Mouse (Mus musculus) right cerebral cortex, adult 2 months (tissue): ENCODE results near the gene 2410004B18Rik.
A peak's percentile ranks its signal among the peaks of the same experiment; 100 is the strongest.

Source experiments
- DNase-seq, 2 experiments: peaks; one replicate each; pipeline ENCODE4 v3.0.0; 2021 to 2022; ENCODE audit warnings: low spot score in 2 of 2

2410004B18Rik gene

DNA sequence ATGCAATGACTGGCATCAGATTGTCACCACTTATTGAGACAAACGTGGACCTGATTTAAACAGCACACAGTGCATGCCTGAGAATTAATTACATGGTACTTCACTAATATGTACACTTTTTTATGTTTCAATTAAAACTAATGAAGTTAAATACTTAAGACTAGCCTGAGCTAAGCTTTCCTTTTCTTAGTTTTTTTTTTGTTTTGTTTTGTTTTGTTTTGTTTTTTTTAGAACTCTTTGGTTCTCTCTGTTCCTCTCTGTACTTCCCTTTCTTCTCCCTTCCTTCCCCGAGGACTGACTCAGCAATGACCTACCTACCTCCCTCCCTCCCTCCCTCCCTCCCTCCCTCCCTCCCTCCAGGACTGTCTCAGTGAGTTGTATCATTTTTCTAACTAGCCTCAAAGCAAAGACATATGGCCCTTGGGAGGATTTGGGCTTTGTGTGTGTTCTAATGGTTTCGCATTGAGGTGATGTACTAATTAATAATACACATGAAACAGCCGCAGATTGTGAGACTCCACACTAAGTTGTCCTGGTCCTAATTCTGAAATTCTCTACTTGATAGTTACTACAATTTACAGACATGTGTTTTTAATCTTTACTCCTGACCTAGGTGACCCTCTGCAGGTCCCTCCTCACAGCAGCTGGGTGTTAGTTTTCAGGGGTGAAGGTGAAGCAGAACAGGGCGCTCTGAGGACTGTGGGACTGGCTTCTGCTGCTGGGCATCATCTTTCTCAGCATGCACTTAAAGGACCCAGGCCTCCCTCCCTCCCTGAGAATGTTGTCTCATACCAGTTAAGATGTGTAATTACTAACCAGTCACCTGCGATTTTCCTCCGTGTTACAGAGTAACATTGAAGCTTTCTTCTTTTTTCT is 8.1 kb upstream of the 2410004B18Rik start:
- DNase-seq, result no peak

DNA sequence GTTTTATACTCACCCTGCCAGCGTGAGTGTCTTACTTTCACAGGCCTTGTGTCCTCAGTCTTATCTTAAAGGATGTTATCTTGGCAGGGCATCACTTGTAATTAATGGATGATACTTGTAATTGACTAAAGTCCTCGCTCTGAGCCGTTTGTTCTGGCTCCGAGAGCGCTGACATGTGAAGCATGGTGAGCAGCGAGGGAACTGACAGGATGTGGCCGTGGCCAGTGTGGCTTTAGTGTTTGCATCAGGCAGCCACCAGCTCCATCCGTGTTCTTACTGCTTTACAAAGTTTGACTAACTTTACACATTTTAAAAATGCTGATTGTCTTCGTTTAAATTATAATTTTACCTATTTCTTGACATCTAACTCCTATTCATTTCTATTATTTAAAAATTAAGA is 4.0 kb upstream of the 2410004B18Rik start:
- DNase-seq, result no peak

DNA sequence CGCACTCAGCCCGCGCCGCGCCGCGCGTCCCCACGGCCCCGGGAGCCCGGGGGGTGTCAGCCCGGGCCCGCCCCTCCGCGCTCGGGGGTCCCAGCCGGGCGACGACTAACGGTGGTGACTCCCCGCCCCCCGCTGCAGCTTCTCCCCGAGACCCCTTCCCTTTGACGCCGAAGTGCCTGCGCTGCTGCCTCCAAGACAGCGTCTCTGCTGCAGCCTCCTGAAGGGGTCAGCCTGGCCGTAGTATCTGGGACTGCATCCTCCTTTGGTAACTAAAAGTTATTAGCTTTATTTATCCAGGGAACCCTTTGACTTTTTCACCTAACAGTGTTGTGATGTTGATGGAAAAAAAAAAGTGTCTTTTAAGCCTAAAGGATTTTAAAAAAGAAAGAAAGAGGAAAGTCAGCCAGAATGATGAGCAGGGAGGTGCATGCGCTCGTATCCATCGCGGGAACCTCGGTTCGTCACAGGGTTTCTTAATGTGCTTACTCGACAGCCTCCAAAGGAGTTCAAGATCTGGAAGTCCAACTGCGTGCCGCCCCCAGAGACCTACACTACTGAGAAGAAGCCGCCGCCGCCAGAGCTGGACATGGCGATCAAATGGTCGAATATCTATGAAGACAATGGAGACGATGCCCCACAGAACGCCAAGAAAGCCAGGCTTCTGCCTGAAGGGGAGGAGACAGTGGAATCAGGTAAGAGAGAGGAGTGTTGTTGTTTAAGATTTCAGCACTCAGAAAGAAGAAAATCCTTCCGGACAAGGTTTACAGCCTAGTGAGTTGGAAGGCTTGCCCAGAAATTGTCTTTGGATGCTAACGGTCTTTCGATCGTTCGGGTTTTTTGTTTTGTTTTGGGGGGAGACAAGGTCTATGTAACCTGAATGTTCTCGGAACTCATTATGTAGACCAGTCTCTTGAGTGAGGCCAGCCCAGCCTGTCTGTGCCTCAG is 863 bp downstream of the 2410004B18Rik start:
- no peak for DNase-seq

DNA sequence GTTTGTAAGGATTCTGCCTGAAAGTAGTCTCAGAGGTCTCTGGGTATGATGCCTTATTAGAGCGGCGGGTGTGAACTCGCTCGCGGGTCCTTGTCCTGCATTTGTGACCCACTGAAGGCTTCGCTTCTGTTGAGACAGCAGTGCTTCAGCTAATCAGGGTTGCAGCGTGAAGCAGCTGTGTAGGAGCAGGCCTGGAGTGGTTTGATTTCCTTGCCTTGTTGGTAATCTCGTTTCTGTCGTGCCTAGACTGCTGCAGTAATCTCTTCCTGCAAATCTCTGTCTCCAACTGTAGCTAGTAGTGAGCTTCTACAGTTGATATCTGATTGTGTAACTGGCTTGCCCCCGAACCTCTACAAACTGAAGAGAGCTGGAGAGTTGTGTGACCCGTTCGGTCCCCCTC is 1.6 kb downstream of the 2410004B18Rik start:
- no peak for DNase-seq

DNA sequence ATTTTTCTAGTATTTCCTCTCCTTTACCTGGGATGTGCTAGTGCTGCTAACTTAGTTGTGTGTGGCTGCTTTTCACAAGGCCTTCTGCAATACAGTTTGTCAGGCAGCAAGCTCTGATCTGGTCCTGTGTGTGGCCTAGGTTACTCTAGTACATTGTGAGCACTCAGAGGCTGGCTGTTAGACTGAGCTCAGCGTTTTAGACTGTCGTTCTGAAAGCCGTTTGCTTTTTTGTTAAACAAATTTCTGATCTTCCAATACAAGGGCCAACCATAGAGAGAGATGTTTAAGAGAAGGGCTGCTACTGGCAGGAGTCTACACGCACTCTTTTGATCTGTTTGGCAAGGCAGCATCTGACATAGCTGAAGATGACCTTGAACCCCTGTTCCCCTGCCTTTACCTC is 2.2 kb downstream of the 2410004B18Rik start:
- DNase-seq, result no peak

DNA sequence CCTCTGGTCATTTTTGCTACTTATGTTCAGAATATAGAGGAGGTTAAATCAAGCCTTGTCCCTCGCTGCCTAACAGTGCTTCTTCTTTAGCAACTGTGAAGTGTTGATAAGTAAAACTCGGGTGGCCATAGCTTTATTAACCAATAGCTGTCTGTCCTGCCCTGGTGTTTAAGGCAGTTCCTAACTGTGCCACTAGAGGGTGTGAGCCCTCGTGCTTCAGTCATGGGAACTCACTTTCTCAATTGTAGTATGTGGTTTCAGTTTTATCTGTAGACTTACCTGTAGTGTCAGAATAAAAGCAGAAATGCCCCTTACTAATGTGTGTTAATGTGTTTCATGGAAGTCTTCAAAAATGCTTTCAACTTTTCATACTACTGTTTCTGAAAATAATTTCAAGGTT is 4.2 kb downstream of the 2410004B18Rik start:
- DNase-seq, result peak; percentile 71 to 78

DNA sequence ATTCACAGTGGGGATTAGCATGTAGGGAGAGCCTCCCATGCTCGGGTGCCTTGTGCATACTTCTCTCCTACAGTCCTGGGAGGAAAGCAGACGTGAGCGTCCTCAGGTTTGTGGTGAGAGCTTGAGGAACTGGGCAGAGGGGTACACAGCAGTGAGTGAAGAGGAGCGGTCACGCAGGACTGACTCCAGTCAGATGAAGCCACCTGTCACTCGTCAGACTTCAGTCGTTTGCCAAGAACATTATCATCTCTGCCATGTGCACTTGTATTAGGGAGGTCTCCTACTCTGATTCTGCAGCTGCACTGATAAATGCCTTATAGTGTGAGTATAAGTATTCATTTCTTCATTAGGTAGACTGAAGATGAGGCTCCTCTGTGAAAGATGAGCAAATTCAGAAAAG is 6.5 kb downstream of the 2410004B18Rik start:
- DNase-seq, result no peak

DNA sequence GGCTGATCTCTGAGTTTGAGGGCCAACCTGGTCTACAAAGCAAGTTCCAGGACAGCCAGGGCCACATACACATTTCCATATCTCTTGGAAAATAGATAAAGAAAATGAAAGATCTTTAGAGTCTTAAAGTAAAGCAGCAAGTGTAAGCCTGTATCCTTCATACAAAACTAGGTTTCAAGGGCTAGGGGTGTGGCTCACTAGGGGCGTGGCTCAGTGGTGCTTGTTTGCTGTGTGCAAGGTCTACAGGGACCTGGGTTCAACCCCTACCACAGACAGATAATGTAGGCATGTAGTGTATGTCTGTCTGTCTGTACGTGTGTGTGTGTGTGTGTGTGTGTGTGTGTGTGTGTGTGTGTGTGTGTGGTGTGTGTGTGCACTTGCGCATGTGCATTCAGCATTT is 8.1 kb downstream of the 2410004B18Rik start:
- DNase-seq, result no peak

DNA sequence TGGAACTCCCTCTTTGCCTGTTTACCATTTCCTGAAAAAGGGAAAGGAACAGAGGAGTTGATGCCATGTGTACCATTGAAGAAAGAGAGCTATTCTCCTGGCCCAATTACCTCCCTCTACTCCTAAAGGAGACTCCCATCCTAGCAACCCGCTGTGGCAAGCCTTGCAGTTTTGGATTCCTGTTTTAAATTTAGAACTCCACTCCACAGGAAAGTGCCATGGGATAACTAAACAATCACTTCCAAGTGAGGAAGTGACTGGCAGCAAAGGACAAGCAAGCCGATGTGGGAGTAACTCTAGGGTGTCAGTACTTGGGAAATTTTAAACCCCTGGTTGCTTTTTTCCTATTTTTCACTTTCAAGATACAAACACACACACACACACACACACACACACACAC is 8.8 kb downstream of the 2410004B18Rik start:
- no peak for DNase-seq

DNA sequence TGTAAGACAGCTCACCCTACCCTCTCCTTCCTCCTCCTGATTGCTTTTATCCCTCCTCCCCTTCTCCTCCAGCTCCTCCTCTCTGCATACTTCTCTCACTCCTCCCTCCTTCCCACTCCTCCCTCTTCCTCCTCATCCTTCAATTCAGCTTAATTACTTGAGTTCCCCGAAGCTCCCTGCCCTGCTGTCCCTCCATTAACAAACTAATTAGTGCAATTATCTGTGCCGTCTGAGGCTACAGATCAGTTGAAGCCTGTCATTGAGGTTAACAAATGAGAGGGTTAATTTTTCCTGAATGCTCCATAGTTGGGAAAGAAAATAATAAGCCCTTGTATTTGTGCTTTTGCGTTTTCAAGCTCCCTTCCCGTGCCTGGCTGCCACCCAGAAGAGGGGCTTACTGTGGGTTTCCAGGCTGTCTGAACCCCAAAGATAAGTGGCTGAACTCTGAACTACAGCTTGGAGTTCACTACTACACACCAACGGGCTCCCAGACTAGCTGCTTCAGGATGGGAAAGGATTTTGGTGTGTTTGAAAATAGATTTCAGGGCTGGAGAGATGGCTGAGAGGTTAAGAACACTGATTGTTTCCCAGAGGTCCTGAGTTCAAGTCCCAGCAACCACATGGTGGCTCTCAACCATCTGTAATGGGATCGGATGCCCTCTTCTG is 9.9 kb downstream of the 2410004B18Rik start:
- no peak for DNase-seq

DNA sequence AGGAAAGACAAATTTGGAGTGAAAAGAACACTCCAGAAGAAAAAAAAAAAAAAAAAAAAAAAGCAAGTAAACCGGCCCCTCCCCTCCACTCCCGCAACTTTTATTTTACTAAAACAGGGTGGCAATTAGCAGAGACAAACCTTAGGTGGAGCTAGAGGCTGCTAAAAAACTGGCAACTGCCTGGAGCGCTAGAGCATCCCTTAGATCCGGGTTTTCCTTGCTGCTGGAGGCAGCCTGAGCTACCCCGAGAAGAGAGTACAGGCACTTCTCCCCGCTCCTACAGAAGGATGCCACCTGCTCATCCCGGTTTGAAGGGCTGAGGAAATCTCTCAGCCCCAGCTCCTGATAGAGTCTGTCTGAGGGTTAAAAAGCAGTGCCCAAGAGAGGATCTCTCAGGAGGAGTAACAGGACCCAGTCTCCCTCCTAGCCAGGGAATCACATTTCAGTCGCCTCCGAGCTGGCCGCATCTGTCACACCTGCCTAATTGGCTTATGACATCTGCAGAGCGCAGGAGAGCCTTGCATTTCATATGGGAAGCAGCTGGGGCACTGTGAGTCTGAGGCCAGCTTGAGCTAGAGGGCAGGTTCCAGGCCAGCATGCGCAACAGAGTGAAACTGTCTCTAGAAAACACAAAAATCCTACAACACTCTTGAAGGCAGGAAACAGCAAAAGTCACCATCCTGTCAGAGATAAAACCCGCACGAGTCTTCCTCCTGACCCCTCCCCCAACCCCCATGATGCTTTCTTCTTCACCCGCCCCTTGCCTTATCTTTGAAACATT is 12.4 kb downstream of the 2410004B18Rik start:
- DNase-seq, result peak; percentile 69 to 76

DNA sequence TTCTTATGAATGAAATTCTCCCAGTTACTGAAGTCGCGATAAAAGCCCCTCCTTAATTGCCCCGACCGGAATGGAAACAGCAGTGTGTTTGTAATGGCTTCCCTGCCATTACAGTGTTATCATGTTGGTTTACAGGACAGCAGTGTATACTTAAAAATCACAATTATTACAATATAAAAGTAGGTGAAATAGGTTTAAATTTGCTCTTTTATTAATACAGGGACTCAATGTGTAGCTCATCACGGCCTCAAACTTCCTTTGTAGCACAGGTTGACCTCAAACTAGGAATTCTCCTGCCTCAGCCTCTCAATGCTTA is 13.0 kb downstream of the 2410004B18Rik start:
- DNase-seq, result no peak

DNA sequence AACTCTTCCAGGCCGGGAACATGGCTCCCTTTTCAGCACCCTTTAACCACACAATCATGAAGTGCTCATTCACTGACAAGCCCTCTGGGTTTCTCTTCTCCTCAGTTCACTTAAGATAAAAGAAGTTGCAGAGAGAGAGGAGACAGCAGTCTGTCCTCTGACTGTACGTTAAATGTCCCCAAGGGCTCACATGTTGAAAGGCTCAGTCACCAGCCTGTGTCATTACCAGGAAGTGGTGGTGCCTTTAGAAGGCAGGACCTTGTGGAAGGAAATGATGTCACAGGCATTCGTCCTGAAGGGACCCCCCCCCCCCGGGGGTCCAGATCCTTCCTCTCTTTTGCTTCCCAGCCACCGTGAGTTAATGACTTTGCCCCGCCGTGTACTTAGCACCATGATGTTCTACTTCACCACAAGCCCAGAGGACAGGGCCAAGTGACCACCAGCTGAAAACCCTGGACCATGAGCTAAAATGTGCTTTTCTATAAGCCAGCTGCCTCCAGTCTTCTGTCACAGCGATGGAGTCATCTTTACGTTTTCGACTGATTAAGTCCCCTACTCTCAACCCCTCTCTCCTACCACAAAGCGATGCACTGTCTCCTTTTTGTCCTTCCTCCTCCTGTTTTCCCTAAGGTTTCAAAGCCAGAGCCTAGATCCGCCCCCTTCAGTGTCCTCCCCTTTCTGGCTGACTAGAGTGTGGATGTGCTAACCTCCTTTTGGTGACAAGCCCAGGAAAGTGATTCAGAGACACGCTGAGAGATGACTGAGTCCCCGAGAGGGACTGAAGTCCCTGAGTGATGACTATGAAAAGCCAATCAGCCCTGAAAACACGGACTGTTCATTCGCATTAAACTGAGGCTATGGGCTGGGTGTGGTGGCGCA is 13.7 kb downstream of the 2410004B18Rik start:
- DNase-seq, result no peak

DNA sequence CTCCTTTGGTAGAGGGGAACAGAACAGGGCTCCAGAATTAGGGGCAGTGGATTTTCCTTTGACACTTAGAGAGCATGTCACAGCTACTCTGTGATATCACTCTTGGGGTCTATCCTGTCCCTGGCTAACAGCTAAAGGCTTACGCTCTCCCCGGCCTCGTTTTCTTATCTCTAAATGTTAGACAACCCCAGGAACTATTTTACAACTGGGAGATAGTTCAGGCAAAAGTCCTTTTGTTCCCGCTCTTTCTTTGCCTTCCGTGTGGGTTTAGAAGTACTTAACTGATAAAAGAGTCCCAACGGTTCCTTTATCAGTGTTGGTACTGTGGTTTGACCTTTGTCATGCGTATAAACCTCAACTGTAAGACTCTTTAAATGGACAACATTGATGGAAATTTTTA is 15.1 kb downstream of the 2410004B18Rik start:
- no peak for DNase-seq

DNA sequence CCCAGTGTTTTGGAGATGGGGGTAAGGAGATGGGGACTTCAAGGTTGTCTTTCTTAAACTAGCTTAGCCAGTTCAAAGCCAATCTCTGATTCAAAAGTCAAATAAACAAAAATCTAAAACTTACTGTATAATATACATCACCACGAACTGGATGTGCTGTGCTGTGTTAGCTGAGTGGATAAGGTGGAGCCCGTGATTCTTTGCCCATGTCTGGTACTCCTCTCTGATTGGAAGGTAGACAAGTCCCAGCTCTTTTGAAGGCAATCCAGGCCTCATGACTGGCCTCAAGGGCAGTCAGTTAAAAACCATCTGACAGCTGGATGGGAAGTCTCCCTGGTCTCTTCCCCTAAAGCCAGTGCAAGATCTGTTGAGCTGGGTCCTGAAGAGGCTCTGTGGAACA is 15.6 kb downstream of the 2410004B18Rik start:
- no peak for DNase-seq

DNA sequence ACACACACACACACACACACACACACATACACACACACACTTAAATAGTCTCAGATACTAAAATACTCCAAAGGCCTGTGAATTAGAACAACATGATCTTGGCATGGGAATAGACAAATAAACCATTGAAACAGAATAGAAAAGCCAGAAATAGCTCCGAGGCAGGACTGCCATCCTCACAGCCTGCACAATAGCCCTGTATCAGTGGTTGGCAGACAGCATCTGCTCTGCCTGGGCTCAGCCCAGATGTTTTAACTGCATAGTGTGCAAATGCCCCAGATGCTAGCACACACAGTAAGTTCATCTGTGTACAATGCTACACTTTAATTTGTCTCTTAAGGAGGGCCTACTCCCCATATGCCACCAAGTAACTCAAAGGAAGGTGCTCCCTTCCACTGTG is 22.0 kb downstream of the 2410004B18Rik start:
- no peak for DNase-seq

DNA sequence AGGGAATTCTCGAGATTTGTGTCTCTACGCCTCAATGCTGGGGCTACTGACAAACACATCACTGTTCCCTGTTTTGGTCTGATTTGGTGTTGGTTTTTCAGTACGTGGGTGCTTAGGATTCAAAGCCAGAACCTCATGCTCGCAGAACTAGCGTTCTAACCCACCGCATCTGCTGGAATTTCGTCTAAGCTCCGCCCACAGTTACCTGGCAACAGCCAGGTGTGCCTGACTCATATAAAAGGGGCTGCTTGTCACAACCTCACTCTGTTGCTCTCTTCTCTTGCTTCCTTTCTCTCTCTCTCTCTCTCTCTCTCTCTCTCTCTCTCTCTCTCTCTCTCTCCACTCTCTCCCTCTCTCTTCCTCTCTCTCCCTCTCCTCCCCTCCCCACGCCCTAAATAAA is 24.6 kb downstream of the 2410004B18Rik start:
- DNase-seq, result no peak

DNA sequence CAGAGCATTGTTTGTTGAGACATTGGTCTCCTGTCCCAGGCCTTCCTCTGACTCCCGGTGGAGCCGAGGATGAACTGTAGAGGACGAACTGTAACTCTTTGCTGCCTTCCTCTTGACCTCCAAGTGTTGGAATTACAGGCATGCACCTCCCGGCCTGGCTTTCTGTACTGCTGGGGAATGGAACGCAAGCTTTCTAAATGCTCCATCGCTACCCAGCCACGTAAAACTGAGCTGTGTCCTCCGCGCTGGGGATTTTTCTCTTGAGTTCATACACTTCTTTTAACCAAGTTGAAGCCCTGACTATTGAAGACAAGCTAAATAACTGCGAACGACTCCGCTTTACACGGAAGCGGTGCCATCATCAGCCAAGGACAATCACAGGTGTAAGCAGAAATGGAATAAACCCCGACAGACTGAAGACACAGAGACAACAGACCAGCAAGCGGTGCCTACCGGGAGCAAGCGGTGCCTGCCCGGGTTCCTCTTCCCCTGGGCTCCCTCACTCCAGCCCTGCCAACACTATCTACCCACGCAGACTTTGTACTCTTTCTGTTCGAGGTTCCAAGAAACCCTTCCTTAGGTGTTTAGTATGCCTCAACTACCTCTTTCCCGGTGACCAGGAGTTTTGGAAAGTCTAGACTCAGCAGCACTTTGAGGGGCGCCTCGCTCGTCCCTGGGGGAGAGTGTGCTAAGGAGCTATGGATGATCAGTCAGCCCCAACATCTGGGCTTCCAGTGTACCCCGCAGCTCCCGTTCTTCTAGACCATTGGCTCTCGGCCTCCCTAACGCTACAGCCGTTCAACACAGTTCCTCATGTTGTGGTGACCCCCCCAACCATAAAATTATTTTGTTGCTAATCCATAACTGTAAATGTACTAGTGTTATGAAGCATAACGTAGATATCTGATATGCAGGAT is 25.5 kb downstream of the 2410004B18Rik start:
- DNase-seq, result no peak

DNA sequence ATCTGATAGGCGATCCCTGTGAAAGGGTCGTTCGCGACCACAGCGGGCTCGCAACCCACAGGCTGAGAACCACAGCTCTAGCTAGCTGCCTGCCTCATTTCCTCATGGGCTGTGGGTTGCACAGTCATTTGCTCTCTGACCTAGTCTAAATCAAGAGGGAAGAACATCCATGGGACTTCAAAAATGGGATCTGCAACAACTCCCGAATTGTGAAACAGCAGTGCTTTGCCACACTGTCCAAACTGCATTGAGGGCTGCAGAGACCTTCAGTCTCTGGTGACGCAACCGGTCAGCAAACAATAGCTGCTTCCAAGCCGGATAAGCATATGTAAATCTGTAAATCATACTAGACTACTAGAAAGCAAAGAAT is 26.2 kb downstream of the 2410004B18Rik start:
- no peak for DNase-seq

DNA sequence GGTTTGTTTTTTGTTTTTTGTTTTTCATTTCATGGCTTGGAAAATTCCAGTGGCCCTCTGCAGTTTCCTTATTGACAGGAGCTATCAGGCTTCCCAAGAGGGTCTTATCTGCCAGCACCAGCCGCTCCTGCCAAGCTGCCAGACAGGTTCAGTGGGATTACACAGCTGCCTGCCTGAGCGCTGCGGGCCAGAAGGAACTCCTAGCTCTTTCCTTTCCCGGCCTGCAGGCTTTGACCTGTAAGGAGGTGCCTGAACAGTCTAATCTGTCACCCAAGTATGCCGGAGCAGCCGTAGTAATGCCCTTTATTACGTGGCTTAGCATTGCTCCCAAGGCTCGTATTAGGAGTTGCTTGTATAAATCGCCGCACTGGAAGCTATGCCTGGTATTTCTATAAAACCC is 26.7 kb downstream of the 2410004B18Rik start:
- DNase-seq, result no peak
